Mouse (Mus musculus) frontal cortex, adult 2 months (tissue): ENCODE data around the gene Ncoa7. TPM values are rescaled to one million over a fixed set of nuclear protein-coding genes. Genes with fewer than 3 reads are reported as not detected.

ENCODE experiments used
- DNase-seq, 2 experiments: peaks; one replicate each; pipeline ENCODE4 v3.0.0; 2022; ENCODE audit warnings: low spot score in 1 of 2; ENCODE audit errors: extremely low spot score in 1 of 2
- polyA plus RNA-seq: library from polyadenylated mRNA; depleted of rRNA; stranded (reverse); fragments of >200 nt; gene quantifications from 2 replicates; pipeline ENCODE4 v1.2.3, GENCODE M21; 2012; rRNA removed

Ncoa7 gene
- polyA plus RNA-seq, result 39.7 and 46.7 TPM in 2 replicates

DNA sequence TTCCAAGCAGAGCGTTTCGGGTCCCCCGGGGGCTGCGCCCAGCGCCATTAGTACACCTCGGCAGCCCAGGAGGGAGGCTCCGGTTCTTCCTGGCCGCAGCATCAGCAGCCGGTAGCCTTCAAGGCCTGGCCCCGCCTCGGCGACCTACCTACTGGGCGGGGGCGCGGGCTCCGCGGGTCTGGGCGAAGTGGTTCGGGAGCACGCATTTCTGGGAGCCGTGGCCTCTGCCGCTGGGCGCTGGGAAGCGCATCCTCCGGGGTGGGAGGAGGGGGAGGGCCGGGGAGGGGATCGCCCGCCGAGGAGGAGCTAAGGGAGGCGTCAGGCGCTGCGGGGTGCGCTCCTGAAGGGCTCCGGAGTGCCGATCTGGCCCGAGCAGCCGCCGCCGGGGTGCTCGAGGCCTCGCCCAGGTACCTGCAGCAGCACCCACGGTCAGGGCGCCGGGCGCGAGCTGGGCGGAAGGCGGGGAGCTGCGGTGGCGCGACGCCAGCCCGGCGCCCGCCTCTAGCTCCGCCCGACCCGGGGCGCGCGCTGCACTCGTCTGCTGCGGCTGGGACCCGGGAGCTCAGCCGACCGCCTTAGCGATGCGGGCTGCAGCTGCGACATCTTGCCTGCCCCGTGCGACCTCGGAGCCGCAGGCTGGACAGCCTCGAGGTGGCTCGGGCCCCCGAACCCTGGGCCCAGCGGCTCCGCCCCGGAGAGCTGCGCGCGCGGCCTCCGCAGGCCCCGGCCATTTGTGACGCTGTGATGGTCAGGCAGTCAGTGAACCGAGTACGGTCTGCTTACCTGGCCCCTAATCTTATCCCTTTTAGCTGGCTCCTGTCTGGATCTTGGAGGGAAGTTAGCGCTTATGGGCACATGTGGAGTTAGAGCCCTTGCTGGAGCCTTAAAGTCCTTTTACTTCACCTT lies at the start of gene Ncoa7:
Gene Ncoa7, minus strand, starts transcription at position 646 of the 906 bp plus-strand sequence.
- peak; percentile 52 to 71 for DNase-seq

- DNase-seq, result no peak
Measured at GRCm38 (mm10) chr10:30845101-30845825, 42.1 kb upstream of the Ncoa7 start.

DNA sequence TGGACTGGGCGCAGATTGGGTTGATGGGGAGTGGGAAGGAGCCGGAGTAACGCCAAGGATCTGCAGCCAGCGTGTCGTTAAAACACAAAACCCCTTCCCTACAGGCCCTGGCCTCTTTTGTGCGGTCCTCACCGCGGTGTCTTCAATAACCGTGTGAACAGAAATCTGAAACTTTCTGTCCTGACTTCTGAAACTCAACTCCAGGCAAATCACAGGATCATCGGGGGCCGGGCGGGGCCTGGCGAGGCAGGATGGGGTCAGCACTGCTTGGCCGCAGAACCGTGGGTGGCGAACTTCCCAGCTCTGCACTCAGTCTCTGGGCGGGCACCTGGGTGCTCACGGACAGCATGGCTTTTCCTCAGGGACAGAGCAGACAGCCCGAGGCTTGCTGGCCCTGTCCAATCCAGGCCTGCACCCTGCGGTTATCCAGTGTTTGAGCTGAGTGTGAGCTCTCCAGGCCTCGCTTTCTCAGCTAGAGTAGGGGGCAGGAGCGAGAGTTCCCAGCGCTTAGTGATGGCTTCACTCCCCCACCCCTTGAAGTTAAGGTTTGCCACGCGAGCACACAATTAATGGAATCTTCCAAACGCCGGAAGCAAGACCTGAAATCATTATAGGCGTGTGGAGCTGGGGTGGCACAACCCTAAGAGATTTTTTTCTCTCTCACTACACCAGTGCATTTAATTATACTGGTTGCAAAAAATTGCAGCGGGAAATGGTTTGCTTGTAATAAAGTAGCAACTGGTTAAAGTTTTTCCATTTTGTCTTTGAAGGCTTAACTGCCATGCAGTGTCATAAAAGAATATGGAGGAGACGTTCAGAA lies 41.3 kb upstream of the Ncoa7 start:
- DNase-seq, result no peak

- DNase-seq, result peak in 1 of 2 experiments; percentile 30
Measured at GRCm38 (mm10) chr10:30843438-30844190, 40.5 kb upstream of the Ncoa7 start.

- peak; percentile 94 to 98 for DNase-seq
Measured at GRCm38 (mm10) chr10:30842643-30843437, 39.7 kb upstream of the Ncoa7 start, which contains the start of gene Hey2. Hey2 (minus strand) TSS chr10:30842801.

DNA sequence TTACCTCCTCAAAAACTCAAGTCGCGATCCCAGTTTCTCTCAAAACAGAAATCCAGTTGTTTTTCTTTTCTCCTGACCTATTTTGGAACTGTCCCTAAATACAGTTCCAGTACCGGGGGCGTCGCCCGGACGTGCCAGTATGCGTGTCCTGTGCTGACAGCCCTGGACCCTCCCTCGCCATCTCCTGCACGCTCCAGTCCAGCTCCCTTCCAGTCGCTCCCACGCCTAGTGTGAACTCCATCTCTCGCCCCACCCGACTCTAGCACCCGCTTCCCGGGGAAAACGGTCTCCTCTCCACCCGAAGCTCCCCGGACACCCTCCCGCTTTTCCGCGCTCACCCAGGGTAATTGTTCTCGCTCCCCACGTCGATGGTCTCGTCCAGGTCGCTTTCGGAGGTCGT lies 39.1 kb upstream of the Ncoa7 start:
- no peak for DNase-seq

GRCm38 (mm10) chr10:30840824-30841223 lies 37.7 kb upstream of the Ncoa7 start:
- DNase-seq, result no peak

- no peak for DNase-seq
Measured at GRCm38 (mm10) chr10:30838188-30838587, 35.1 kb upstream of the Ncoa7 start.

DNA sequence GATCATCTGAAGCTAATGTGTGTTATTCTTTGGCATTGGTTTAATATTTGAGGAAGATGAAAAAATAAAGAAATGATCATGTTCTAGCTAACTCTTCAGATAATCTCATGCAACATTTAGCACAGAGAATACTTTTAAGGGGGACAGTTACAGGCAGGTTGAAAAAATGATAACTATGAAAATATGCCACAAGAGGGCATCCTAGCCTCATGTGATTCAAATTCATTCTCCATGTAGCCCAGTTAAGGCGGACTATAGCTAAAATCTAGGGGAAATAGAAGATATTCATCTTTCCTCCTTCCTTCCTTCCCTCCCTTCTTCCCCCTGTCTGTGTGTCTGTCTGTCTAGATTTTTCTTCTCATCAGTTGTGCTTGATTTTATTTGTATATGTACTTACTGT lies 21.9 kb upstream of the Ncoa7 start:
- DNase-seq, result peak in 1 of 2 experiments; percentile 87

- peak; percentile 76 to 100 for DNase-seq
Measured at GRCm38 (mm10) chr10:30810967-30811293, 7.8 kb upstream of the Ncoa7 start.

- DNase-seq, result peak in 1 of 2 experiments; percentile 19
Measured at GRCm38 (mm10) chr10:30810247-30810966, 7.3 kb upstream of the Ncoa7 start.

GRCm38 (mm10) chr10:30803587-30804253 lies 594 bp upstream of the Ncoa7 start:
- peak in 1 of 2 experiments; percentile 51 for DNase-seq

DNA sequence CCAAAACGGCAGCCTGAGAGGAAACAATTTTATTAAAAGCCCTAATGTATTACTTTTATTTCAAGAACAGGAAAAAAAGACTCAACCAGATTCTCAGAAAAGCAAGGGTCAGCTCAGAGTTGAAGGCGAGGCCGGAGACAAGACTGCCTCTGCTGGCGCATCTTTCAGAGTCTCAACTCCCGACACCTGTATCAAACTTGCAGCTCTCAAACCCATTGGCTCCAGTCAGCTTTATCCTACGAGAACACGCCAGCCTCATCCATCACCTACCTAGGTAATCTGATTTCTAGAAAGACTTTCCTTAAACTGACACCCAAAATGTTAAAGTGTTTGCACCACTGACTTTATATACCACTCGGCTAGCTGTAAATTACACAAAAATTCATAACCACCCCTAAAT lies 1.1 kb downstream of the Ncoa7 start:
- peak in 1 of 2 experiments; percentile 56 for DNase-seq

- DNase-seq, result no peak
Measured at GRCm38 (mm10) chr10:30799713-30800450, 3.2 kb downstream of the Ncoa7 start.

DNA sequence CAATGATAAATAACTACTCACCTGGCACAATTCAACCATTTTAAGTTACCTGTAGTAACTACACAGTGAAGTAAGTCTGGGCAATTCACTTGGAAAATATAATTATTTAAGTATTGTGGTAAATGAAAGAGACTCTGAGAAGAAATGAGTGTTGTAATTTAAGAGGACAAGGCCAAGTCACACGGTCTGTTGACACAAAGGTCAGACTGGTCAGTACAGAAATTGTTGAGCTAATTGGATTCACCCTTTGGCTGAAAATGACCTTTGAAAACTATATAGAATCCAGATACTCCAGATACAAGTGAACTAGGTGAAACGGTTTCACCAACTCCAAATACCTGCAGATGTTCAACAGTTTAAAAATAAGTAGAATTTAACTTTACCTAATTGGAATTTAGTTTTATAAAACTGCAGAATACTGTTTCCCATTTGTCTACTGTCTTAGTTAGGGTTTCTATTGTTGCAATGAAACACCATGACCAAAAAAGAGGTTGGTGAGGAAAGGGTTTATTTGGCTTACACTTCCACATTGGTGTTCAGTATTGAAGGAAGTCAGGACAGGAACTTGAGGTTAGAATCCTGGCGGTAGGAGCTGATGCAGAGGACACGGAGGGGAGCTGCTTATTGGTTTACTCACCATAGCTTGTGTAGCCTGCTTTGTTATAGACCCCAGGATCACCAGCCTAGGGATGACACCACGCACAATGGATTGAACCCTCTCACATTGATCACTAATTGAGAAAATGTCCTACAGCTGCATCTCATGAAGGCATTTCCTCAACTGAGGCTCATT lies 6.5 kb downstream of the Ncoa7 start:
- no peak for DNase-seq

GRCm38 (mm10) chr10:30791016-30791415 lies 12.1 kb downstream of the Ncoa7 start:
- no peak for DNase-seq
